Mouse (Mus musculus): ENCODE measurements around the gene 1700012P22Rik. TPM values are rescaled to one million over a fixed set of nuclear protein-coding genes. Genes with fewer than 3 reads are reported as not detected.

1700012P22Rik gene
- polyA plus RNA-seq, 1 experiment from 2014 or later = not detected

- no peak within 1 kb of the TSS for H3K9ac ChIP-seq
- no peaks in the 10 kb centered on the region for H3K4me1 ChIP-seq
- H3K27me3 ChIP-seq (replicated peaks) = no peaks in the 10 kb centered on the region
- no peak for ATAC-seq
- H3K36me3 ChIP-seq = no peaks in the 10 kb centered on the region
- no peak within 1 kb of the TSS for H3K4me2 ChIP-seq
- H3K27ac ChIP-seq = no peak within 1 kb of the TSS
- H3K4me3 ChIP-seq = no peak within 1 kb of the TSS
- no peaks in the 10 kb centered on the region for H3K9me3 ChIP-seq (replicated peaks)
- WGBS (ENCODE audit: insufficient replicate concordance) = 53% methylated on average over 9 of the region's 9 CpGs
Observed at GRCm38 (mm10) chr4:144408290-144408689, 30.3 kb downstream of the 1700012P22Rik start, which contains the start of gene Pramef12. TSS of gene Pramef12 (minus strand) at chr4:144408464.

DNA sequence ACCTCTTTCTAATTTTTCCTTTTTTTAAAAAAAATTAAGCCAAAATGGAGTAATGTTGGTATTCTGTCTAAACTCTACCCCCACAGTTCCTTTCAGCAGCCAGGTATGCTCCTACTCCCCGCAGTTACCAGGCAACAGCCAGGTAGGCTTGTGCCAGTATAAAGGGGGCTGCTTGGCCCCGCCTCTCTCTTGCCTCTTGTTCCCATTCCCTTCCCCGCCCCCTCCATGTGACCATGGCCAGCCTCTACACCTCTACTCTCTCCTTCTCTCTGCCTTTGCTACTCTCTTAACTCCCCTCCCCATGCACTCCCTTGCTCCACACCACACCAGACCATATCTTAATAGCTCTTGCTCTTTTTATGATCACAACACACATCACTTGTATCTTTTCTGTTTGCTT, 32.3 kb downstream of the 1700012P22Rik start:
- no peak overlapping the region for H3K27ac ChIP-seq
- no peak overlapping the region for H3K4me3 ChIP-seq
- WGBS (ENCODE audit: insufficient replicate concordance) = 38% methylated on average over 3 of the region's 3 CpGs
- H3K4me2 ChIP-seq = no peak overlapping the region
- H3K9ac ChIP-seq = no peak overlapping the region
- ATAC-seq = no peak
- H3K36me3 ChIP-seq = no peaks in the 10 kb centered on the region
- no peaks in the 10 kb centered on the region for H3K4me1 ChIP-seq
- no peaks in the 10 kb centered on the region for H3K9me3 ChIP-seq (replicated peaks)
- H3K27me3 ChIP-seq (replicated peaks) = no peaks in the 10 kb centered on the region

GRCm38 (mm10) chr4:144404456-144405086, 34.0 kb downstream of the 1700012P22Rik start:
- no peak overlapping the region for H3K27ac ChIP-seq
- no peaks in the 10 kb centered on the region for H3K27me3 ChIP-seq (replicated peaks)
- peak; percentile 57 for ATAC-seq
- peak overlapping the region; percentile 49 for H3K4me2 ChIP-seq
- no peaks in the 10 kb centered on the region for H3K9me3 ChIP-seq (replicated peaks)
- 5% methylated on average over 16 of the region's 17 CpGs for WGBS (ENCODE audit: insufficient replicate concordance)
- no peaks in the 10 kb centered on the region for H3K36me3 ChIP-seq
- no peak overlapping the region for H3K9ac ChIP-seq
- no peaks in the 10 kb centered on the region for H3K4me1 ChIP-seq
- peak overlapping the region; percentile 27 for H3K4me3 ChIP-seq

- no peak overlapping the region for H3K4me2 ChIP-seq
- ATAC-seq = no peak
- H3K4me3 ChIP-seq = no peak overlapping the region
- no peaks in the 10 kb centered on the region for H3K36me3 ChIP-seq
- 4% methylated on average over 4 of the region's 4 CpGs for WGBS (ENCODE audit: insufficient replicate concordance)
- no peak overlapping the region for H3K27ac ChIP-seq
- no peaks in the 10 kb centered on the region for H3K9me3 ChIP-seq (replicated peaks)
- H3K27me3 ChIP-seq (replicated peaks) = no peaks in the 10 kb centered on the region
- no peak overlapping the region for H3K9ac ChIP-seq
- H3K4me1 ChIP-seq = no peaks in the 10 kb centered on the region
Observed at GRCm38 (mm10) chr4:144402712-144403111, 35.9 kb downstream of the 1700012P22Rik start.

- no peaks in the 10 kb centered on the region for H3K4me1 ChIP-seq
- no peak overlapping the region for H3K4me3 ChIP-seq
- H3K36me3 ChIP-seq = no peaks in the 10 kb centered on the region
- ATAC-seq = no peak
- WGBS (ENCODE audit: insufficient replicate concordance) = 18% methylated on average over 3 of the region's 3 CpGs
- no peaks in the 10 kb centered on the region for H3K9me3 ChIP-seq (replicated peaks)
- H3K4me2 ChIP-seq = no peak overlapping the region
- H3K27ac ChIP-seq = no peak overlapping the region
- H3K9ac ChIP-seq = no peak overlapping the region
- no peaks in the 10 kb centered on the region for H3K27me3 ChIP-seq (replicated peaks)
Observed at GRCm38 (mm10) chr4:144396316-144396715, 42.3 kb downstream of the 1700012P22Rik start.

GRCm38 (mm10) chr4:144377911-144378310, 60.7 kb downstream of the 1700012P22Rik start, which contains the start of gene Pramef20:
TSS of gene Pramef20 (minus strand) at chr4:144377933.
- no peak within 1 kb of the TSS for H3K27ac ChIP-seq
- no peak within 1 kb of the TSS for H3K4me3 ChIP-seq
- no peaks in the 10 kb centered on the region for H3K27me3 ChIP-seq (replicated peaks)
- H3K36me3 ChIP-seq = no peaks in the 10 kb centered on the region
- H3K4me2 ChIP-seq = no peak within 1 kb of the TSS
- no peak within 1 kb of the TSS for H3K9ac ChIP-seq
- WGBS (ENCODE audit: insufficient replicate concordance) = 31% methylated on average over 2 of the region's 2 CpGs
- ATAC-seq = no peak
- H3K4me1 ChIP-seq = no peaks in the 10 kb centered on the region
- 0 out of 2 replicates have a peak, but pooled peaks cover 2% of the 10 kb centered on the region for H3K9me3 ChIP-seq (replicated peaks)

Other genes with a start within 250 kb of the 1700012P22Rik start
- gene Oog2, start 248.1 kb downstream of the 1700012P22Rik start, polyA plus RNA-seq (2016; fragmentation: Nextera tagmentation; extraction: Ambion mirVana) = not detected in 2 replicates
- gene C87977, start 225.5 kb downstream of the 1700012P22Rik start, polyA plus RNA-seq (2016; fragmentation: Nextera tagmentation; extraction: Ambion mirVana) = not detected in 2 replicates
- not detected in 2 replicates for gene Pramel5, start 158.3 kb downstream of the 1700012P22Rik start, polyA plus RNA-seq (2016; fragmentation: Nextera tagmentation; extraction: Ambion mirVana)
- gene Gm13128, start 108.5 kb downstream of the 1700012P22Rik start, polyA plus RNA-seq (2016; fragmentation: Nextera tagmentation; extraction: Ambion mirVana) = not detected in 2 replicates
- not detected in 2 replicates for gene Gm13119, start 80.8 kb downstream of the 1700012P22Rik start, polyA plus RNA-seq (2016; fragmentation: Nextera tagmentation; extraction: Ambion mirVana)
- not detected in 2 replicates for gene Pramef20, start 60.8 kb downstream of the 1700012P22Rik start, polyA plus RNA-seq (2016; fragmentation: Nextera tagmentation; extraction: Ambion mirVana)
- gene Pramef12, start 30.3 kb downstream of the 1700012P22Rik start, polyA plus RNA-seq (2016; fragmentation: Nextera tagmentation; extraction: Ambion mirVana) = not detected in 2 replicates
- gene Gm9944, start 14.5 kb upstream of the 1700012P22Rik start, polyA plus RNA-seq (2016; fragmentation: Nextera tagmentation; extraction: Ambion mirVana) = not detected in 2 replicates
- gene Aadacl3, start 25.0 kb upstream of the 1700012P22Rik start, polyA plus RNA-seq (2016; fragmentation: Nextera tagmentation; extraction: Ambion mirVana) = not detected in 2 replicates
- not detected in 2 replicates for gene 9430007A20Rik, start 81.0 kb upstream of the 1700012P22Rik start, polyA plus RNA-seq (2016; fragmentation: Nextera tagmentation; extraction: Ambion mirVana)
- not detected in 2 replicates for gene Gm13124, start 126.4 kb upstream of the 1700012P22Rik start, polyA plus RNA-seq (2016; fragmentation: Nextera tagmentation; extraction: Ambion mirVana)
- gene Aadacl4, start 174.9 kb upstream of the 1700012P22Rik start, polyA plus RNA-seq (2016; fragmentation: Nextera tagmentation; extraction: Ambion mirVana) = not detected in 2 replicates
- not detected in 2 replicates for gene Gm436, start 247.6 kb upstream of the 1700012P22Rik start, polyA plus RNA-seq (2016; fragmentation: Nextera tagmentation; extraction: Ambion mirVana)